Mouse (Mus musculus) c-Kit-negative CD71-positive TER-119-positive erythroid progenitor cells, embryonic 14.5 days (primary cell): Measurements from ENCODE around the gene Slc39a1.
A peak's percentile ranks its signal among the peaks of the same experiment; 100 is the strongest.

Source experiments
- DNase-seq: peaks from one replicate; pipeline ENCODE4 v3.0.0-alpha.2; 2013; ENCODE audit warnings: low read depth, low spot score

Gene Slc39a1

GRCm38 (mm10) chr3:90247960-90248745, at the start of gene Slc39a1:
Slc39a1 (plus strand) TSS chr3:90248172.
- peak; percentile 64 for DNase-seq

GRCm38 (mm10) chr3:90202884-90203283, 45.1 kb upstream of the Slc39a1 start:
- no peak for DNase-seq

- no peak for DNase-seq
Observed at GRCm38 (mm10) chr3:90203619-90204018, 44.4 kb upstream of the Slc39a1 start.

- DNase-seq = no peak
Observed at GRCm38 (mm10) chr3:90204582-90204981, 43.4 kb upstream of the Slc39a1 start.

GRCm38 (mm10) chr3:90208662-90209061, 39.3 kb upstream of the Slc39a1 start:
- DNase-seq = no peak

GRCm38 (mm10) chr3:90209908-90210566, 37.9 kb upstream of the Slc39a1 start:
- no peak for DNase-seq

- no peak for DNase-seq
Observed at GRCm38 (mm10) chr3:90211475-90212398, 36.2 kb upstream of the Slc39a1 start.

GRCm38 (mm10) chr3:90212723-90213122, 35.2 kb upstream of the Slc39a1 start:
- DNase-seq = no peak

GRCm38 (mm10) chr3:90213377-90213866, 34.5 kb upstream of the Slc39a1 start, which contains the start of the genes Rps27 and Rab13:
Rps27 (minus strand) TSS chr3:90213651.
Rab13 (plus strand) TSS chr3:90213695.
- peak; percentile 88 for DNase-seq

GRCm38 (mm10) chr3:90213956-90214684, 33.9 kb upstream of the Slc39a1 start:
- DNase-seq = no peak

GRCm38 (mm10) chr3:90215825-90216380, 32.1 kb upstream of the Slc39a1 start:
- no peak for DNase-seq

GRCm38 (mm10) chr3:90220088-90220487, 27.9 kb upstream of the Slc39a1 start:
- peak; percentile 36 for DNase-seq

- DNase-seq = no peak
Observed at GRCm38 (mm10) chr3:90220531-90220951, 27.4 kb upstream of the Slc39a1 start.

GRCm38 (mm10) chr3:90221123-90221522, 26.8 kb upstream of the Slc39a1 start:
- DNase-seq = no peak

- no peak for DNase-seq
Observed at GRCm38 (mm10) chr3:90222455-90222854, 25.5 kb upstream of the Slc39a1 start.

GRCm38 (mm10) chr3:90222941-90223340, 25.0 kb upstream of the Slc39a1 start:
- DNase-seq = no peak

GRCm38 (mm10) chr3:90224331-90224730, 23.6 kb upstream of the Slc39a1 start:
- no peak for DNase-seq

GRCm38 (mm10) chr3:90231075-90231474, 16.9 kb upstream of the Slc39a1 start:
- DNase-seq = no peak

GRCm38 (mm10) chr3:90231507-90232333, 16.3 kb upstream of the Slc39a1 start, which contains the start of gene Jtb:
Jtb (plus strand) TSS chr3:90231597.
- no peak for DNase-seq

GRCm38 (mm10) chr3:90241251-90241650, 6.7 kb upstream of the Slc39a1 start:
- DNase-seq = no peak
